Mouse (Mus musculus): ENCODE results near the gene Spem1. TPM values are rescaled to one million over a fixed set of nuclear protein-coding genes. Genes with fewer than 3 reads are reported as not detected.

Spem1 gene
- polyA plus RNA-seq, 1 experiment = not detected

DNA sequence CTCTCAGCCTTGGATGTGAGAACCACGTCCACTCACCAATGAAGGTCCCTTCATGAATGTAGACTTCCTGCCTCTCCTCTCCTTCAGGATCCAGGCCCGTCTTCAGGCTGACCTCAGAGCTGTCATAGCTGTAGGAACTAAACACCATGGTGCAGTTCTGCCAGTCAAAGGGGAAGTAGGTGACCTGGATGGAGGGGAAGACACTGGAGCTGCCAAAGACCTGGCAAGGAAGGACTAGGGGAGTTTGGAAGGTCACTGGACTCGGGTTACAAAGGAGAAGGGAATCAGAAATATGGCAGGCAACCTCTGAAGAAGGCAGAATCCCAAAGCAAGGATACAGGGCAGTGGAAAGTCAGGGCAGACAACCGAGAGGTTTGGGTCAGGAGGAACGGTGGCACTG is 28.6 kb downstream of the Spem1 start:
- no peaks in the 10 kb centered on the region for H3K4me1 ChIP-seq (ENCODE audit: control insufficient read depth, insufficient read depth, low read length)
- H3K4me3 ChIP-seq (replicated peaks; ENCODE audit: control insufficient read depth, low read depth, low read length) = no peak overlapping the region
- TF ChIP-seq POLR2A (IDR thresholded peaks at IDR 0.05; ENCODE audit: borderline replicate concordance, control insufficient read depth, low read depth, low read length) = no peak
- TF ChIP-seq CTCF (IDR thresholded peaks at IDR 0.05; ENCODE audit: control insufficient read depth, insufficient read depth, low read length) = no peak
- WGBS = 65% methylated on average over 5 of the region's 5 CpGs
- no peak overlapping the region for H3K27ac ChIP-seq (ENCODE audit: control insufficient read depth, insufficient read depth, low read depth, low read length, poor library complexity)

DNA sequence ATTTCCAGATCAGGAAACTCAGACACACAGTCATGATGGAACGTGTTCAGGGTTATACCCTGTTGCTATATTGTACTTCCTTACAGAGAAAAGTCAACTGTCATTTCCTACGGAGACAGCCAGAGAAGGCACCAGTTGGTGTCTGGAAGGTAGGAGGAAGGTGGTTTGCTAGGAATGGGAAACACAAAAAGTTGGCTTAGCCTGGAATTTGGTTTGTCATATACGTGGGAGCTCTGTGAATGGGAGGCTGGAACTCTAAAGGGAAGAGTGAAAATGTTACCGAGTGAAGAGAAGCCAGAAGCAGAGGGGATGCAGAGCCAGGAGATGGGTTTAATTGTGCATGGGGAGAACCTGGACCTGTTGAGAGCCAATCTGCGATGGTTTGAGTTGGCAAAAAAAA is 30.6 kb downstream of the Spem1 start:
- no peaks in the 10 kb centered on the region for H3K4me1 ChIP-seq (ENCODE audit: control insufficient read depth, insufficient read depth, low read length)
- TF ChIP-seq CTCF (IDR thresholded peaks at IDR 0.05; ENCODE audit: control insufficient read depth, insufficient read depth, low read length) (no peak), POLR2A (IDR thresholded peaks at IDR 0.05; ENCODE audit: borderline replicate concordance, control insufficient read depth, low read depth, low read length) (no peak)
- H3K27ac ChIP-seq (ENCODE audit: control insufficient read depth, insufficient read depth, low read depth, low read length, poor library complexity) = no peak overlapping the region
- no peak overlapping the region for H3K4me3 ChIP-seq (replicated peaks; ENCODE audit: control insufficient read depth, low read depth, low read length)
- 67% methylated on average over 5 of the region's 5 CpGs for WGBS

DNA sequence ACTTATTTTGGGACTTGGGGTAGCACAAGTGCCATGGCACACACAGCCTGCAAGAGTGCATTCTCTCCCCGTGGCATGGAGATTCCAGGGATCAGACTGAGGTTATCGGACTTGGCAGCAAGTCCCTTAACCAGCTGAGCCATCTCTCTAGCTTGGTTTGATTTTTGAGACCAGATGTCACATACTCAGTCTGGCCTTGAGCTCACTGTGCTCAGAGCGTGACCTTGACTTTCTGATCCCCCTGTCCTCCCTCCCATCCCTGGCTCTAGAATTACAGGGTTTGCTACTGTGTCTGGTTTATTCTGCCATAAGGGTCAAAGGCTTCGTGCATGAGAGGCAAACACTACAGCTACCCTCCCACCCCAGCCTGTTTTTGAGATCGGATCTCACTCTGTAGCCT is 32.5 kb downstream of the Spem1 start:
- no peak overlapping the region for H3K4me3 ChIP-seq (replicated peaks; ENCODE audit: control insufficient read depth, low read depth, low read length)
- no peaks in the 10 kb centered on the region; the same call in 1 of the 2 replicates for H3K4me1 ChIP-seq (ENCODE audit: control insufficient read depth, insufficient read depth, low read length)
- WGBS = 86% methylated on average over 5 of the region's 5 CpGs
- TF ChIP-seq POLR2A (IDR thresholded peaks at IDR 0.05; ENCODE audit: borderline replicate concordance, control insufficient read depth, low read depth, low read length) (no peak), CTCF (IDR thresholded peaks at IDR 0.05; ENCODE audit: control insufficient read depth, insufficient read depth, low read length) (no peak)
- no peak overlapping the region for H3K27ac ChIP-seq (ENCODE audit: control insufficient read depth, insufficient read depth, low read depth, low read length, poor library complexity)

DNA sequence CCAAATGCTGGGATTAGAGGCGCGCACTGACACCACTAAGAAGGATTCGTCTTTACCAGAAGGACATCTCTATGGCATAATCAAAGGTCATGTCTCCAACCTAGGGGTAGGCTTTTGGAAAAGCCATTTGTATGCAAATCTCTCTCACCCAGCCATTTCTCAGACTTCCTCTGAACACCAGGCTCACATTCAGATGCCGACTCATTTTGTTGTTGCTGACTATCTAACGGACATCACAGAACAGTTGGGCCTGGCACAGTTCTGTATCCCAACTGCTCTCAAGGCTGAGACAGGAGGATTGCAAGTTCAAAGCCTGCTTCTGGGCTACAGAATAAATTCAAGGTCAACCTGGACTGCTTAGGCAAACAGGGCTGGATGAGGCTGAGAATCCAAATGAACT is 34.7 kb downstream of the Spem1 start:
- no peak overlapping the region for H3K27ac ChIP-seq (ENCODE audit: control insufficient read depth, insufficient read depth, low read depth, low read length, poor library complexity)
- 75% methylated on average over 5 of the region's 5 CpGs for WGBS
- no peak overlapping the region for H3K4me3 ChIP-seq (replicated peaks; ENCODE audit: control insufficient read depth, low read depth, low read length)
- no peaks in the 10 kb centered on the region; the same call in 1 of the 2 replicates for H3K4me1 ChIP-seq (ENCODE audit: control insufficient read depth, insufficient read depth, low read length)
- TF ChIP-seq CTCF (IDR thresholded peaks at IDR 0.05; ENCODE audit: control insufficient read depth, insufficient read depth, low read length) = no peak
- TF ChIP-seq POLR2A (IDR thresholded peaks at IDR 0.05; ENCODE audit: borderline replicate concordance, control insufficient read depth, low read depth, low read length) = no peak

DNA sequence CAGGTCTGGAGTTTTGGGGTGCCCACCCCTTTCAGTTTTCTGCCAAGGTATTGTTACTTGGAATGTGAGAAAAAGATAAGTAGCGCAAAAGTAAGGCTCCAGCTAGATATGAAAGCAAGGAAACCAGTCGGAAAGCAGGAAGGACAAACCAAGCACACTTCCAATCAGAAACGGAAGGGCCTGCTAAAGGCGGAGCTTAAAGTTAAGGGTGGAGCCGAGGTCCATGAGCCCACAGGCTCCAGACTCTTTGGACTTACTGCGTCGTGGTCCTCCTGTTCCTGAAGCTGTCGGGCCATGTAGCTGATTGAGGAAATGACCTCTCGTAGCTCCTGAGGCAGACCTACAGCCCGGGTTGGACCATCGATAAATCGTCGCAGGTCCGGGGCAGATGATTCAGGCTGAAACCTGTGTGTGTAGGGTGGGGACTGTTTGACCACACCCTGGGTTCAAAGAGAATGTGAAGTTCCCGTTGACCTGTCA is 37.1 kb downstream of the Spem1 start:
- H3K4me3 ChIP-seq (replicated peaks; ENCODE audit: control insufficient read depth, low read depth, low read length) = peak overlapping the region; percentile 32
- no peak overlapping the region for H3K27ac ChIP-seq (ENCODE audit: control insufficient read depth, insufficient read depth, low read depth, low read length, poor library complexity)
- H3K4me1 ChIP-seq (ENCODE audit: control insufficient read depth, insufficient read depth, low read length) = no peaks in the 10 kb centered on the region; the same call in 1 of the 2 replicates
- TF ChIP-seq POLR2A (IDR thresholded peaks at IDR 0.05; ENCODE audit: borderline replicate concordance, control insufficient read depth, low read depth, low read length) (no peak), CTCF (IDR thresholded peaks at IDR 0.05; ENCODE audit: control insufficient read depth, insufficient read depth, low read length) (no peak)
- WGBS = 43% methylated on average over 15 of the region's 15 CpGs

DNA sequence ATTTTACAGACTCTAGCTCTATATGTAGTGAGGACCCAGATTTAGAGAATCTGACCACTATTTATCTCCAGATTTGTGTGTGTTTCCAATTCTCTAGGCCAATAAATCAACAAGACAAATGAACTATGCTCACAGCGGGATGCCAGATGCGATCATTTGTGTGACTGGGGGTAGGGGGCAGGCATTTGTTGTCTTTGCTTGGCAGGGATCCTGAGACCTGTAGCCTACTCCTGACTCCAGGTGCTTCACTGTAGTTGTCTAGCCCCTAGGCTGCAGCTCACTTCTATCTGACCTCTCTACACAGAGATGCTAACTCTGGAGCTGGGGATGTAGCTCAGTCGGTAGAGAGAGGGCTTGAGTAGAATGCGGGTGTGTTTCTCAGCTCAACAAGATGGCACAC is 40.2 kb downstream of the Spem1 start:
- H3K4me1 ChIP-seq (ENCODE audit: control insufficient read depth, insufficient read depth, low read length) = no peaks in the 10 kb centered on the region; the same call in 1 of the 2 replicates
- WGBS = 74% methylated on average over 4 of the region's 4 CpGs
- TF ChIP-seq POLR2A (IDR thresholded peaks at IDR 0.05; ENCODE audit: borderline replicate concordance, control insufficient read depth, low read depth, low read length) (no peak), CTCF (IDR thresholded peaks at IDR 0.05; ENCODE audit: control insufficient read depth, insufficient read depth, low read length) (no peak)
- H3K4me3 ChIP-seq (replicated peaks; ENCODE audit: control insufficient read depth, low read depth, low read length) = no peak overlapping the region
- no peak overlapping the region for H3K27ac ChIP-seq (ENCODE audit: control insufficient read depth, insufficient read depth, low read depth, low read length, poor library complexity)

DNA sequence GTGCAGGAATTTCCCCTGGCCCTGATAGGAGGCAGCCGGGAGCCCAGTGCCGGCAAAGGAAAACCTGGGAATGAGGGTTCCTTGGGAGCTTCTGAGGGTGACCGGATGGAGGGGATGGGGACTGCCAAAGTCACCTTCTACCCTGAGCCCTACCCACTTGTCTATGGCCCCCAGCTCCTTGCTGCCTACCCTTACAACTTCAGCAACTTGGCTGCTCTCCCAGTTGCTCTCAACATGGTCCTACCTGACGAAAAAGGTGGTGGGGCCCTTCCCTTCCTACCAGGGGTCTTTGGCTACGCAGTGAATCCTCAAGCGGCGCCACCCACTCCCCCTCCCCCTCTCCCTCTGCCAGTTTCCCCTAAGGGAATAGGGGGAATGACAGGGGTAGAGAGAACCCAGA is 43.0 kb downstream of the Spem1 start:
- TF ChIP-seq CTCF (IDR thresholded peaks at IDR 0.05; ENCODE audit: control insufficient read depth, insufficient read depth, low read length) (no peak), POLR2A (IDR thresholded peaks at IDR 0.05; ENCODE audit: borderline replicate concordance, control insufficient read depth, low read depth, low read length) (no peak)
- 76% methylated on average over 7 of the region's 7 CpGs for WGBS
- Histone ChIP-seq H3K27ac (ENCODE audit: control insufficient read depth, insufficient read depth, low read depth, low read length, poor library complexity) (no peak overlapping the region), H3K4me1 (ENCODE audit: control insufficient read depth, insufficient read depth, low read length) (no peaks in the 10 kb centered on the region; the same call in 1 of the 2 replicates), H3K4me3 (replicated peaks; ENCODE audit: control insufficient read depth, low read depth, low read length) (no peak overlapping the region)

DNA sequence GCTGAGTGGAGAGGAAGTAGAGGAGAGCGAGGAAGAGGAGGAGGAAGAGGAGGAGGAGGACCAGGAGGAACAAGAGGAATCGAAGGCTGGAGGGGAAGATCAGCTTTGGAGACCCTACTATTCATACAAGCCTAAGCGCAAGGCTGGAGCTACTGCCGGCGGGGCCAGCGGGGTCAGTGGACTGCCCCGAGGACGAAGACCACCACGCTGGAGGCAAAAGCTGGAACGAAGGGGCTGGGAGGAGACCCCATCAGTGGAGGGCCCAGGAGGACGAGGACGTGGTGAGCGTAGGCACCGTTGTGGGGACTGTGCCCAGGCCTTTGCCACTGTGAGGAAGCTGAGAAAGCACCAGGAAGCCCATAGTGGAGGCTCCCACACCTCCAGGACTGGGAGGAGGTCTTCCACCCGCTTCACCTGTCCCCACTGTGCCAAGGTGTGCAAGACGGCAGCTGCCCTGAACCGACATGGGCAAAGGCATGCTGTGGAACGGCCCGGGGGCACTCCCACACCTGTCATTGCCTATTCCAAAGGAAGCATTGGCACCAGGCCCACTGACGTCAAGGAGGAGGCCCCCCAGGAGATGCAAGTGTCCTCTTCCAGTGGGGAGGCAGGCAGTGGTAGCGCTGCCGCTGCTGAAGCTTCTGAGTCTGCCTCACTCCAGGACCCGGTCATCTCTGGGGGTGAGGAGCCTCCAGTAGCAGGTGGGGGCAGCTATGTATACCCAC is 43.6 kb downstream of the Spem1 start:
- WGBS = 73% methylated on average over 23 of the region's 23 CpGs
- TF ChIP-seq CTCF (IDR thresholded peaks at IDR 0.05; ENCODE audit: control insufficient read depth, insufficient read depth, low read length) (no peak), POLR2A (IDR thresholded peaks at IDR 0.05; ENCODE audit: borderline replicate concordance, control insufficient read depth, low read depth, low read length) (no peak)
- no peak overlapping the region for H3K4me3 ChIP-seq (replicated peaks; ENCODE audit: control insufficient read depth, low read depth, low read length)
- no peaks in the 10 kb centered on the region; the same call in 1 of the 2 replicates for H3K4me1 ChIP-seq (ENCODE audit: control insufficient read depth, insufficient read depth, low read length)
- H3K27ac ChIP-seq (ENCODE audit: control insufficient read depth, insufficient read depth, low read depth, low read length, poor library complexity) = no peak overlapping the region
